Mouse (Mus musculus) CD4-positive, CD25-positive, alpha-beta regulatory T cell, adult 2 months (primary cell): ENCODE results near the gene Lhx2.
A peak's percentile ranks its signal among the peaks of the same experiment; 100 is the strongest.

Source experiments
- DNase-seq: peaks from one replicate; pipeline ENCODE4 v3.0.0-alpha.2; 2012; ENCODE audit warnings: low read depth, low spot score

Lhx2 gene

GRCm38 (mm10) chr2:38346881-38347764, 8.0 kb downstream of the Lhx2 start:
- DNase-seq = no peak

DNA sequence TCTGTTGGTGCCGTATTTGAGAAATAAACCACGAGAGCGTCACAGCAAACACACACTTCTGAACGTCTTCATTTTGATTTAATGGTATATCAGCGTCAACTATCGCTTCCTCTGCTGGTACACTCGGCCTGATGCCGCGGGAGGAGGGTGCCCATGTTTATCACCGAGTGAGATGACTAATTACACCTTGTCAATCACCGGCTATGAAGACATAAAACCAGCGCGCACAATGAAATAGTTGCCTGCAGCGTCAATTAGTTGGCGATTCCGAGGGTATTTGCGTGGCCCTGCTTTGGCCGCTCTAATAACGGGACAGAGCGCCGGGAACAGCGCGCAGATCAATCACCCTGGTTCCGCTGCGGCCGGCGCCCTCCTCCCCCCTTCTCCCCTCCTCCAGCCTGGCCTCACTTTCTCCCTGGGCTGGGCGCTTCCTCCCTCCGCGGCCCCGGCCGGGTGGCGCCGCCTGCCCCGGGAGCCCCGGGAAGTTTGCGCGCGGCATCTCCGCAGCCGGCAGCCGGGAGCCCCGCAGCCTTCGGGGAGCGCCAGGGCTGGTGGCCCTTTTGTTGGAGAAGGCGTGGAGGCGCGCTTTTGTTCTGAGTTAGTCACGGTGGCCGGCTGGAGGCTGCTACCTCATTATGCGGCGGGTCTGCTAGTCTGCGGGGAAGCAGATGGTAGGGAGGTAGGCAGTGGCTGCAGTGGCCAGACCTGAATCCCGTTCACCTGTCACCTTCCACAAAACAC, 8.9 kb downstream of the Lhx2 start:
- DNase-seq = peak; percentile 48

- no peak for DNase-seq
Observed at GRCm38 (mm10) chr2:38348660-38349420, 9.8 kb downstream of the Lhx2 start.

DNA sequence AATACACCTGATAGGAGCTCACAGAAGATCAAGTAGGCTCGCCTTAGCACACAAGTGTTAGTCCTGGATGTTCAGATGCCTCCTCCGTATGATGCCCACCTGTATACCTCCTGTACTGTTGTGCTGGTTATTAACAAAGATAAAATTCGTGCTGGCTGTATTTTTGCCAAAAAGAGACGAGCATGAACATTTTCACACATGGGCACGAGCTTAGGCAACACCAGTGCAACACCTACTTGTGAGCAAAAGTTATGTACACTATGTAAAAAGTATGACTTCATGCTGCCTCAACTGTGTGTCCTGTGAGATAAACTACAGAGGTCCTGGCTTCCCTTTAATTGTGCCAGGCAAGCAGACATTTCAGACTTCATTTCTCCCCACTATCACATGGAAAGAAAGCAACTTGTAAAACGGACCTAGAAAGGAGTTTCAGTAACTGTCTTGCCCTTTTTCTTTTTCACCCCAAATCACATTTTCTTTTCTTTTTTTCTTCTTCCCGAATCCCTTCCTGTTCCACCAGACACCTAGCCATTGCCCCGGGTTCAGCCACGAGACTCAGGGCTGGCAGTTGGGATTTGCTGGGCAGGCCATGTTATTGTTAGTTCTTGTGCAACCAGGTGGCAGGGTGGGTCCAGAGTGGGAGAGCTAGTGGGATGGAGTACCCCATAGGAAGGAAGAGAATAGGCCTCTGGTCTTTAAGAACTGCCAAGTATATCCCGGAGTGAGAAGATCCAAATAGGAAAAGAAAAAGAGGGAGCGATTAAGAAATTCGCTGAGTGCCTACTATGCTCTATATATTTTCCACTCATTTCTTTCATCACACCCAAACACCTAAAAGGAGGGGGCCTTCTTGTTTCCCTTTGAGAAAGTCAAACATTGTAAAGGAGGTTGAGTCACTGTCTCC, 10.6 kb downstream of the Lhx2 start:
- DNase-seq = no peak

GRCm38 (mm10) chr2:38350386-38350785, 11.3 kb downstream of the Lhx2 start:
- DNase-seq = no peak

- peak; percentile 77 for DNase-seq
Observed at GRCm38 (mm10) chr2:38350796-38351195, 11.7 kb downstream of the Lhx2 start.

- DNase-seq = no peak
Observed at GRCm38 (mm10) chr2:38351641-38352320, 12.7 kb downstream of the Lhx2 start.

- DNase-seq = no peak
Observed at GRCm38 (mm10) chr2:38352321-38353007, 13.4 kb downstream of the Lhx2 start.

- no peak for DNase-seq
Observed at GRCm38 (mm10) chr2:38353008-38353379, 13.9 kb downstream of the Lhx2 start.

DNA sequence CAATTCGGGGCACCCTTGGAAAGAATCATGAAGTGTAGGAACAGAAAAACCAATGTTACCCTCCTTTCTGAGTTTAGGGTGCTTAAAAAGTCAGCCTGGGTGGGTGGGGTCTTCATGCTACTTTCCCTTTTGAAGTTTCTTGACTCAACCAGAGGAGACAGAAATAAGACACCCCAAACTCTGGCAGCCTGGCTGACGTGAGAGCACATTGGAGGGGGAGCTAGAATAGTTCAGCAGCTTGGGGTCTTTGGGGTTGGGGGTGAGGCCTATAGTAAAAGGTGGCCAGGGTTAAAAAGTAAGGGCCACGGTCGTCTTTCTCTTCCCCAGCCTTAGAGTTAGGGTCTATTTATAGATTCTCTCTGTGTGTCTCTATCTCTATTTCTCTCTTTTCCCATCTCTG, 14.6 kb downstream of the Lhx2 start:
- DNase-seq = no peak

DNA sequence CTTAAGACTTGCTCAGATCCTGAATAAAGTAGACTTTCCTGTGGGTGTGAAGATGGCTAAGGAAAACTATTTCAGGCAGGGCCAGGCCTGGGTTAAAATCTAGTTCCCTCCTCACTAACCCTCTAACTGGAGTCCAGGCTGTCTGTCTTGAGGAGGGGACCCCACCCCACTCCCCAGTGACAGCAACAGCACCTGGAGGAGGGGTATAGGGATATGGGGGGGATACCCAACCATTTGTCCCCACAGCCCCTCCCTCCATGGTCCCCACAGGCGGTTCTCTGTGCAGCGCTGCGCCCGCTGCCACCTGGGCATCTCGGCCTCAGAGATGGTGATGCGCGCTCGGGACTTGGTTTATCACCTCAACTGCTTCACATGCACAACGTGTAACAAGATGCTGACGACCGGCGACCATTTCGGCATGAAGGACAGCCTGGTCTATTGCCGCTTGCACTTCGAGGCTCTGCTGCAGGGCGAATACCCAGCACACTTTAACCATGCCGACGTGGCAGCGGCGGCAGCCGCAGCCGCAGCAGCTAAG, 15.2 kb downstream of the Lhx2 start:
- DNase-seq = no peak

GRCm38 (mm10) chr2:38354717-38355510, 15.8 kb downstream of the Lhx2 start:
- no peak for DNase-seq

- no peak for DNase-seq
Observed at GRCm38 (mm10) chr2:38355731-38356427, 16.8 kb downstream of the Lhx2 start.

DNA sequence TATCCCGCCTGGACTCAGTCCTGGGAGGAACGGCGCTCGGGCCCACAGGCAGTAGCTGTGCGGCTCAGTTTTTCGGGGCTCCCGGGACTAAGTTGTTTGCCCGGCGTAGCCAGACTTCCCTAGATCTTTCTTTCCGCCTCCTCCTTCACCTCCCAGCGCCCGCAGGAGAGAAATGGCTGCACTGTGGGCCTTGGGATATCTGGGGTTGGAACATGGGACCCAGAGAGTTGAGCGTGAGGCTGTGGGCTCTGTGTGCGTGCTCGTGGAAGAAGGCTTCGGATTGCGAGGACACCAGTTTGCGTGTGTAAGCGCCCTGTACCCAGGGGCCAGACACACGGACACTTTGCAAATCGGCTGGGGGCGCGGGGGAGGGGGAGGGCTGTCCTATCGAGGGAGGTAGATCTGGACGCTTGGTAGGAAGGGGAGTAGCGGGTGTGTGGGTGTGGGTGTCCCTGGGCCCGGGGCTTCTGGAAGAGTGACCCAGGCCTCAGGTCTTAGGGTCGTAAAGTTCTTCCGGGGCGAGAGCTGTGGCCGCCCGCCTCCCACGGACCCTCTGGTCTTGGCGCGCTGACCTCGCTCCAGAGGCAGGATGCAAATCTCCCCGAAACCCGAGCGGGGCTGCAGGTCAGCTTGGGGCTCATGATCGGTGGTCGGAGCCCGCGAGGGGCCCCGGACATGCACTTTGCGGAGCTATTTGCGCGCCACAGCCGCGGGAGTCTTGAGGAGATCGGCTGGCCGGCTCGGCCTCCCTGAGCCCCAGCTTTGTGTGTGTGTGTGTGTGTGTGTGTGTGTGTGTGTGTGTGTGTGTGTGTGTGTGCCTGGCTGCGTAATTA, 17.6 kb downstream of the Lhx2 start:
- DNase-seq = no peak

GRCm38 (mm10) chr2:38357294-38358246, 18.5 kb downstream of the Lhx2 start:
- DNase-seq = no peak

DNA sequence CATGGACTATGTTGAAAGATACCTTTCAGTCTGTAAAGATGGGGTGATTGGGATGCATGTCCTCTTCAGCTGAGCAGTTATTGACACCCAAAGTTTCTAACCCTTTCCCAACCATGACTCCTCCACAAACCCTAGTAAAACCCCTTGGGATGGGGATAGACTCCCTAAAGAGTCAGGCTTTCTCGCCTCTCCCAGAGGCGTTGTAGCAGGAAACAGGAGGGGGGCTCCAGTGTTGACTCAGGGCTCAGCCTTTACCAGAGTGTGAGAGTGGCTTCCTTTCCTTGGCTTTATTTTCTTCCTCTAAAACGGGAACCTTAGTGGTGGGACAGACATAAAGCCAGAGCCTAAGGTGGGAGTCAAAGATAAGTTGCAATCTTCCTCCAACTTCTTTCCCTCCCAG, 19.5 kb downstream of the Lhx2 start:
- DNase-seq = no peak
